Mouse (Mus musculus) left cerebral cortex, postnatal 14 days (tissue): ENCODE results near the gene Atxn7l1. TPM values are rescaled to one million over a fixed set of nuclear protein-coding genes. Genes with fewer than 3 reads are reported as not detected.

Experiments
- DNase-seq, 2 experiments: peaks; one replicate each; pipeline ENCODE4 v3.0.0; 2021 to 2022; ENCODE audit warnings: low spot score in 2 of 2, mixed read lengths in 1 of 2
- intact Hi-C: fragments of 180-260 bp; cut with DNase I; formaldehyde crosslinking; loops from one replicate; pipeline ENCODE4 v1.15.1; 2025
- total RNA-seq, 2 experiments: library from RNA; stranded (reverse); gene quantifications; 2 replicates each; pipeline ENCODE4 v1.2.3; 2021

Gene Atxn7l1
- total RNA-seq, 2 experiments from 2014 or later, result 56.9 to 65.3 TPM

- intact Hi-C loops, result loop anchor here (2.0 to 10.0 kb wide), 4 partner anchors 54 to 420 kb away; partner anchors contain the start of gene Atxn7l1
Measured at GRCm38 (mm10) chr12:33334951-33335350, 187.5 kb downstream of the Atxn7l1 start.

DNA sequence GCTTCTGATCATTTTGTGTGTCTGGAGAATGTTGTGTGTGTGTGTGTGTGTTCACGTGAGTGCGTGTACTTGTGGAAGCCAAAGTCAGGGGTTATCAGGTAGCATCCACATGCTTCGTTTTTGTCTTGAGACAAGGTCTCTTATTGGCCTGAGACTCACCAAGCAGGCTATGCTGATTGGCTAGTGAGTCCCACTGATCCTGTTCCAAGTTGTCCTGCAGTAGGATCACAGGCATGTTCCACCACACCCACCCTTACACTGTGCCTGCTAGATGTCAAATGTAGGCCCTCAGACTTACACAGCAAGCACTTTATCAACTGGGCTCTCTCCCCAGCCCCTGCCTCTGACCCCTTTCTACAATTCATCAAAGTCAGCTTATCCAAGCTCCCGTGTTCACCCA is 187.9 kb downstream of the Atxn7l1 start:
- intact Hi-C loops, result loop anchor here (2.0 to 10.0 kb wide), 3 partner anchors 55 to 421 kb away; no protein-coding TSS in a partner anchor
- no peak for DNase-seq

More at GRCm38 (mm10) chr12:33334951-33335350, 187.5 kb downstream of the Atxn7l1 start:
- no peak for DNase-seq

DNA sequence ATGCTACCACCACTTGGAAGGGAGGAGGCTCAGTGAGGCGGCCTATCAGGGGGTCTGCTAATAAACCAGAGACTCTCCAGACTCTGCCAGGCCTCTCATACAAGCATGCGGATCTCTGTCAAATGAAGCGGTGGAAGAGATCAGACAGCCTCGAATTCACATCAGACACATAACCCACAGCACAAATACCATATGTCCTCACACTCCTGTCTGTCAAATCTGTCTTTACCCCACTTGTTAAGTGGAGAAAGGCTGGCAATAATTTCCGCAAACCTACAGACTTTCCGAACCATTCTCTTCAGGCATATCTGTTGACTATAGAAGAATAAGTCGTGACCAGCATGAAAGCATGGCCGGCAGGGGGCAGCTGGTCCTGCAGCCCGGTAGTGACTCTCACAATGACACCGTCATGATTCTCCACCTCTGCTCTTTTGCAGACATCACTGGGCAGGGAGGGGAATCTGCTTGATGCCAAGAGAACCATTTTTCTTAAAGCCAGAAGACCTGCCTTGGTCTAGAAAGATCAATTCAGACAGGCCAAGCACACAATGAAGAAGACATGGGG is 189.2 kb downstream of the Atxn7l1 start:
- intact Hi-C loops, result loop anchor here (10.0 kb wide), 1 partner anchor 422 kb away; no protein-coding TSS in a partner anchor

DNA sequence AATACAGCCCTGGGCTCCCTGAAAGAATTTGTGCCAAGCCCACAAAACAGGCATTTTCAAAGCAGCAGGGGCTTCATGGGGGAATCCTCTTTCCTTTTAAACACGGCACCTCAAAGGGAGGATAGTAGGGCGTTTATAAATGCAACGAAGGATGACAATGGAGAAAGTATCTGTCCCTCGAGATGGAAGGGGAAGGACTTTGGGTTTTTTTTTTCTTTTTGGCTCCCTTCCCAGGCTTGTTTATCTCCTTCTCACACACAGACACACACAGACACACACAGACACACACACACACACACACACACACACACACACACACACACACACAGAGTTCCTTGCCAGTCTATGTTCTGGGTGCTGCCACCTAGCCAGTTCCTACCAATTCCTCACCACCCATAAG is 189.8 kb downstream of the Atxn7l1 start:
- intact Hi-C loops, result loop anchor here (10.0 kb wide), 1 partner anchor 422 kb away; no protein-coding TSS in a partner anchor
- no peak for DNase-seq

More for the DNA sequence above, 189.2 kb downstream of the Atxn7l1 start:
- peak in 1 of 2 experiments; percentile 38 for DNase-seq

- no peak for DNase-seq
- intact Hi-C loops, result loop anchor here (10.0 kb wide), 1 partner anchor 423 kb away; no protein-coding TSS in a partner anchor
Measured at GRCm38 (mm10) chr12:33338170-33338569, 190.7 kb downstream of the Atxn7l1 start.

DNA sequence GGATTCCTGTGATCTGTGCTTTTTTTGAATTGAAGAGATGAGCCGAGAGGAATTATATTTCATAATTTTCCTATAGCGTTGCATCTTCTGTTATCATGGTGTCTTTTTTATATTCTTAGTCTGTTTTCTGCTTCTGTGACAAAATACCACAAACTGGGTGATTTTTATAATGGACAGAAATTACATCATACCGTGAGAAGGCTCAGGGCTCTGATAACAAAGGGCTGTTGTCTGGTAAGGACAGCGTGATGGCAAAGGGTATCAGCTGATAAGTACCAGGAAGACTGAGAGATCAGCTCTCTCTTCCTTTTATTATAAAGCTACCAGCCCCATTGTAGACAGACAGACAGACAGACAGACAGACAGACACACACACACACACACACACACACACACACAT is 192.3 kb downstream of the Atxn7l1 start:
- intact Hi-C loops, result loop anchor here (10.0 kb wide), 1 partner anchor 425 kb away; no protein-coding TSS in a partner anchor
- no peak for DNase-seq

DNA sequence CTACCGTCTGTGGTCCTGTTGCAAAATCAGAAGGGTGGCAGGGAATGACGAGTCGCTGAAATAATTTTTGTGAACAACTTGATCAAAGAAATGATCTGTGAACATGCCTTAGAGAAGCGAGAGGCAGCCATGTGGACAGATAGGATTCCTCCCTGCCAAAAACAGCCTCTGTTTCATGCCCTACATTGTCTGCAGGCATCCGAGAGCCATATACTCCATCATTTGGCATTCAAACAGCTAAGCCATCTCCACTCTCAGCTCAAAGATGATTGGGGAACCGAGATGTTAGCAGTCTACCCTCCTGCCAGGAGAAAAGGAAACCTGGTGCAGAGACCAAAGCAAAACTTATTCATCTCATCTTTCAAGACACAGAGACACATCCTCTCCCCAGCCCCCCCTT is 193.2 kb downstream of the Atxn7l1 start:
- DNase-seq, result no peak
- intact Hi-C loops, result no loop called here

- intact Hi-C loops, result no loop called here
- DNase-seq, result peak; percentile 67 to 68
Measured at GRCm38 (mm10) chr12:33341351-33341892, 193.9 kb downstream of the Atxn7l1 start.

GRCm38 (mm10) chr12:33344970-33345772 is 197.7 kb downstream of the Atxn7l1 start:
- peak; percentile 57 to 63 for DNase-seq

DNA sequence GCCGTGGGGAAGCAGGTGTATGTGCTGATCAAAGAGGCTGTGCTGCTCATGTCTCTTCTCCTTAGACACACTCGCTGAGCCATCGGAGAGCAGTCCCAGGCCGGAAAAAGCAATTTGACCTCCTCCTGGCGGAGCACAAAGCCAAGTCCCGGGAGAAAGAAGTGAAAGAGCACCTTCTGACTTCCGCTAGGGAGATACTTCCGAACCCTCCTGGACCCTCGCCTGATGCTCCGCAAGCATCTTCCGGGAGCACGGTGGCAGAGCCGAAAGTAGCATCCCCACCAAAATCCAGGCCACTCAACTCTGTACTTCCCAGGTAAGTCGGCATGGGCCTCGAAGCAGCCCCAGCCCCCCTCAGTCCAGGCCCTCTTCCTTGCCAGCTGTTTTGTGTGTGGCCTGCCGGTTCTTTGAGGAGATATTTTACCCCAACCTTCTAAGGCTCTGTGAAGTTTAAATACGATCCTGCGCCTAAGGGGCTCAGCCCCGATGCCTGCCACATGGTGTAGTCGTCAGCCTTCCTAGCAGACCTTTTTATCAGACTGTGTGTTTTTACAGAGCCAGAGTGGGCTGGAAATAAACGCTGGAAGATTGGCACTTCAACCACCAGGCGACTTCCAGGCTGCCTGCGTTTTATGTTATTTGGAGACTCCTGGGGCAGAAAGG is 198.4 kb downstream of the Atxn7l1 start:
- no peak for DNase-seq
- intact Hi-C loops, result no loop called here

More at GRCm38 (mm10) chr12:33344970-33345772, 197.7 kb downstream of the Atxn7l1 start:
- intact Hi-C loops, result no loop called here

DNA sequence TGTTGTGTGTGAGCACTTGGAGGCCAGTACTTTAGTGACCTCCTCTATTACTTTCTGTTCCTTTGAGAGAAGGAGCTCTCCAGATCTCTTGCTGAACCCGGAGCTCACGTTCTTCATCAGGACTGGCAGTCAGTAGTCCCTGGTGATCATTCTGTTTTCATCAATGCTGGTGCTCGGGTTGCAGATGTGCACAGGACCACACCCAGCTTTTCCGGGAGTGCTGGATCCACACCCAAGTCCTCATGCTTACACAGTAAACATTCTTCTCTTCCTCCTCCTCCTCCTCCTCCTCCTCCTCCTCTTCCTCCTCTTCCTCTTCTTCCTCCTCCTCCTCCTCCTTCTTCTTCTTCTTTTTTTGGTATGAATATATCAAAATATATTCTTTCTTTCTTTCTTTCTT is 205.2 kb downstream of the Atxn7l1 start:
- no peak for DNase-seq
- intact Hi-C loops, result no loop called here

DNA sequence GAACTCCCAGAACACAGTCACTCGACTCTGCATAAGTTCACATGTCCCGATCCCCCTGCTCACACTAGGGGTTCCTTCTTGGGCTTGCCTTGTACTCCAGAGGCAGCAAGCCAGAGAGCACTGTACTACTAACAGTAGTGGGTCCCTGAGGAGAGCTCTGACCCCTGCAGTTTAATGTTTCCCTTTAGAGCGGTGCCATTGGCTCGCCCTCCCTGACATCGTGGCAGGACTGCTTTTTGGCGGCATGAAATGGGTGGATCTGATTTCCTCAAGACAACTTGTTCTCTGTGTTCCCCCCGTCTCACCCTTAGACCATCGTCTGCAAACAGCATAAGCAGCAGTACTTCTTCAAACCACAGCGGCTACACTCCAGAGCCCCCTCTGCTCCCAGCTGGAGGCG is 210.9 kb downstream of the Atxn7l1 start:
- no peak for DNase-seq
- intact Hi-C loops, result no loop called here

GRCm38 (mm10) chr12:33359209-33359608 is 211.7 kb downstream of the Atxn7l1 start:
- intact Hi-C loops, result no loop called here
- no peak for DNase-seq

- DNase-seq, result peak in 1 of 2 experiments; percentile 44
- intact Hi-C loops, result no loop called here
Measured at GRCm38 (mm10) chr12:33359878-33360482, 212.5 kb downstream of the Atxn7l1 start.

- intact Hi-C loops, result no loop called here
- peak; percentile 83 to 84 for DNase-seq
Measured at GRCm38 (mm10) chr12:33360729-33361128, 213.2 kb downstream of the Atxn7l1 start.

- no peak for DNase-seq
- intact Hi-C loops, result no loop called here
Measured at GRCm38 (mm10) chr12:33364511-33364910, 217.0 kb downstream of the Atxn7l1 start.

GRCm38 (mm10) chr12:33365133-33365532 is 217.6 kb downstream of the Atxn7l1 start:
- DNase-seq, result no peak
- intact Hi-C loops, result no loop called here

DNA sequence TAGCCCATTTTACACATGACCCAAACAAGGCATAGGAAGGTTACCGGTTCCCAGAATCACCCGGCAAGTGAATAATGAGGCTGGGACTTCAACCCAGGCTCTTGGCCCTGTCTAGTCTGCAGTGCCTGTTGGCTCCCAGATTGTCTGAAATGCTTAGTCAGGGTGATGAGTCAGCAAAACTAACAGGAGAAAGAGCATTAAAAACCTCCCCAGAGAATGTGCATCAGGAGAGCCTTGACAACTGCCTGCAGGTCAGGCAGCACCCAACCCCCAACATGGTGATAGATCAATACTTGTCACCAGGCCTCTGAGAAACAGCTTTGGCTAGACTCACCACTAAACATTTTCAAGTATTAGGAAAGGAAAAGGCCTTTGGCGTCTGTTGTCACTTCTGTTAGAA is 222.1 kb downstream of the Atxn7l1 start:
- intact Hi-C loops, result no loop called here

More for the DNA sequence above, 222.1 kb downstream of the Atxn7l1 start:
- DNase-seq, result no peak
